ENCODE assay signal across 18 mouse cellular contexts in genomic region chr5:145800229-145800628, GRCm38 (mm10). TPM values are rescaled to one million over a fixed set of nuclear protein-coding genes. Genes with fewer than 3 reads are reported as not detected.
DNase-seq lines count a peak whose midpoint lies in the region; ATAC-seq and TF ChIP-seq lines count a peak whose summit lies in the region.
"Not testable (repeated sequence)": the region's sequence is repeated elsewhere in the genome, so short reads cannot be mapped to it uniquely, and the experiment has no call there.
"Had no signal": no experiment of that assay in that cellular context is flagged by ENCODE, and none has a peak within 500 bp of the region (broad histone marks: within the 10 kb centered on the region; RNA-seq: fewer than 3 reads in every experiment).

No protein-coding gene starts in this region.

- TF ChIP-seq EP300 in liver, postnatal 0 days (IDR thresholded peaks at IDR 0.05; ENCODE audit: low read depth): peak; percentile 62

- H3K79me2 ChIP-seq in liver, adult 2 months (ENCODE audit: control insufficient read depth, insufficient read depth, low read length): not testable (repeated sequence)

- H3K4me3 ChIP-seq in kidney, adult 2 months (ENCODE audit: insufficient read depth, low read depth, low read length); liver, adult 2 months (ENCODE audit: insufficient read depth, low read depth, low read length); liver, embryonic 16.5 days (ENCODE audit: low read depth, low read length); liver, postnatal 0 days (ENCODE audit: low read depth, low read length): not testable (repeated sequence)

- H3K4me1 ChIP-seq in kidney, adult 2 months (ENCODE audit: control insufficient read depth, insufficient read depth, low read length); liver, embryonic 16.5 days (ENCODE audit: control insufficient read depth, low read depth, low read length); liver, postnatal 0 days (ENCODE audit: insufficient read depth): not testable (repeated sequence)
- peaks cover 11% of the 10 kb centered on the region; the same call in 1 of the 2 replicates for H3K4me1 ChIP-seq in liver, adult 2 months (ENCODE audit: control insufficient read depth, insufficient read depth, low read length)

- not testable (repeated sequence) for H3K4me2 ChIP-seq in liver, embryonic 16.5 days (ENCODE audit: low read depth, low read length); liver, postnatal 0 days (ENCODE audit: low read depth, low read length)

- not testable (repeated sequence) for TF ChIP-seq CTCF in kidney, adult 2 months (conservative IDR thresholded peaks at IDR 0.05; ENCODE audit: insufficient read depth, insufficient read length, low read depth, low read length); liver, adult 2 months (IDR thresholded peaks at IDR 0.05; ENCODE audit: low read depth, low read length); liver, postnatal 0 days (IDR thresholded peaks at IDR 0.05; ENCODE audit: low read depth)

- ATAC-seq in liver, embryonic 16.5 days (ENCODE audit: low read depth): peak; percentile 35; the same call in 1 of the 2 replicates
- ATAC-seq in liver, postnatal 0 days: peak; percentile 84

- H3K27me3 ChIP-seq in kidney, adult 2 months (replicated peaks; ENCODE audit: control insufficient read depth, insufficient read depth, low read length); liver, adult 2 months (ENCODE audit: control insufficient read depth, insufficient read depth, low read length); liver, embryonic 16.5 days (ENCODE audit: control insufficient read depth, insufficient read depth, low read depth, low read length); liver, postnatal 0 days (ENCODE audit: insufficient read depth, low read length): not testable (repeated sequence)

- not testable (repeated sequence) for H3K9ac ChIP-seq in liver, adult 2 months (ENCODE audit: low read depth, low read length); liver, embryonic 16.5 days (ENCODE audit: low read depth, low read length); liver, postnatal 0 days (replicated peaks)

- peak; percentile 1 for DNase-seq in kidney, adult 11 months
- peak; percentile 4 for DNase-seq in kidney, adult 2 months
- peak; percentile 92 for DNase-seq in liver, adult 2 months (ENCODE audit: extremely low read depth, low read depth, low spot score)
- DNase-seq in liver, postnatal 0 days: peak; percentile 33

- H3K9me3 ChIP-seq in liver, embryonic 16.5 days (replicated peaks; ENCODE audit: control insufficient read depth, low read length); liver, postnatal 0 days (ENCODE audit: low read length): not testable (repeated sequence)

- not testable (repeated sequence) for TF ChIP-seq POLR2A in kidney, adult 2 months (IDR thresholded peaks at IDR 0.05; ENCODE audit: low read depth, low read length); liver, adult 2 months (IDR thresholded peaks at IDR 0.05; ENCODE audit: extremely low read depth, insufficient read depth, low read length)

- not testable (repeated sequence) for H3K27ac ChIP-seq in kidney, adult 2 months (ENCODE audit: insufficient read depth, low read depth, low read length); liver, adult 2 months (replicated peaks; ENCODE audit: insufficient read depth, low read depth, low read length); liver, embryonic 16.5 days (ENCODE audit: low read length); liver, postnatal 0 days (ENCODE audit: low read depth)

- H3K36me3 ChIP-seq in kidney, adult 2 months (ENCODE audit: control insufficient read depth, insufficient read depth, low read length); liver, adult 2 months (ENCODE audit: control insufficient read depth, insufficient read depth, low read length); liver, embryonic 16.5 days (ENCODE audit: control insufficient read depth, insufficient read depth); liver, postnatal 0 days (replicated peaks; ENCODE audit: insufficient read depth, low read length): not testable (repeated sequence)

RNA-seq across cellular contexts. Expression of gene Cyp3a44, which starts 5.4 kb away (rescaled TPM):
- not detected in 2 replicates for polyA plus RNA-seq in kidney, adult 2 months (2012; rRNA removed)
- 20.2 and 390 TPM in 2 replicates for total RNA-seq in liver, adult 2 months (2014; rRNA removed)
- 16.2 and 32.2 TPM in 2 replicates for polyA plus RNA-seq in liver, adult 2 months (2012; rRNA removed)
- polyA plus RNA-seq in liver, embryonic 16.5 days (2015; fragmentation: Nextera tagmentation; extraction: Ambion mirVana): 0.47 and 0.59 TPM in 2 replicates
- 143 and 144 TPM in 2 replicates for polyA plus RNA-seq in liver, postnatal 0 days (2015; fragmentation: Nextera tagmentation; extraction: Ambion mirVana)
- total RNA-seq: adrenal gland, adult 8-10 months; adrenal gland, postnatal 25 days; adrenal gland, postnatal 36 days; CH12.LX; ES-E14; G1E; MEL had no signal
- polyA plus RNA-seq: activated CD4-positive, CD25-positive, alpha-beta regulatory T cell, adult 4 months; adrenal gland, adult 2 months; brain, embryonic 14.5 days; C2C12; CD4-positive, CD25-positive, alpha-beta regulatory T cell, adult 4 months; G1E; Patski had no signal

Comparison
In these comparisons a context has a peak if more than half of its experiments do, and no peak if none do; other contexts are left out.
1. RNA of gene Cyp3a44, which starts 5.4 kb away (polyA plus RNA-seq): 143 to 144 TPM in liver, postnatal 0 days and 16.2 to 32.2 TPM in liver, adult 2 months; 0.47 to 0.59 TPM in liver, embryonic 16.5 days and not detected in kidney, adult 2 months; every median in the first group is over 10 times any median in the second.
2. DNase-seq: peak in every context shown above with its lines; median percentile 92 in liver, adult 2 months; 33 in liver, postnatal 0 days; 4 in kidney, adult 2 months; 1 in kidney, adult 11 months.